Comparison of ENCODE assay signal across 19 mouse cellular contexts in the genomic region with DNA sequence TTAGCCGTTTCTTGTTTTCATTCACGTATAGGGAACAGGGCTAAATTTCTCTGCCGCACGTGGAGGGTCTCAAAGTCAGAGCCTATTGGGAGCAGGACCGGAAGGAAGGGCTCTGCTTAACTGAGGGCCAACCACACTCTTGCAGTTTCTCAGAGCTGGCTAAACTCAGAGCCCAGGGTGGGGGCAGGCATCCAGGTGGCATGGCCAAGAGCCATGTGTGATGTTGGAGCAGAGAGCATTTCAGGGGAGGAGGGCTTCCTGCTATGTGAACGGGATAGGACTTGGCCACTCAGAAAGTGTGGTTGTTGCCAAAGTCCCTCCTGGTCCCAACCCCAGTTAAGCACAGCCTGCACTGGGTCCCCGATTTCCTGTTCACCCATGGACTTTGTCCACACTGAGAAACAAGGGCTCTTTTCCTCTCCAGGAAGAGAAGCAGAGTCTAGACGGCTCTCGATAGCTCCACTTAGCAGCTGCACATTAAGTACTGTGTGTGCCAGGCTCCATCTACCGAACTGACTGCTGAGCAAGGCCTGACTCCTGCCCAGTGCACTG. TPM values are rescaled to one million over a fixed set of nuclear protein-coding genes. Genes with fewer than 3 reads are reported as not detected.
"Had no signal": no experiment of that assay in that cellular context is flagged by ENCODE, and none has a peak within 500 bp of the region (broad histone marks: within the 10 kb centered on the region; RNA-seq: fewer than 3 reads in every experiment).

No protein-coding gene starts in this region.

- H3K4me3 ChIP-seq: hindbrain, embryonic 15.5 days; limb, embryonic 12.5 days; liver, embryonic 15.5 days; midbrain, embryonic 10.5 days; midbrain, embryonic 15.5 days; neural tube, embryonic 13.5 days had no signal

- DNase-seq: kidney, adult 18-20 months; kidney, postnatal 14 days; lung, adult 2 months; lung, postnatal 4 days; right cerebral cortex, postnatal 14 days; thymus, postnatal 14 days had no signal

- ATAC-seq: lung, postnatal 0 days; midbrain, embryonic 15.5 days had no signal

- H3K36me3 ChIP-seq: hindbrain, embryonic 15.5 days; limb, embryonic 12.5 days; liver, embryonic 15.5 days; midbrain, embryonic 10.5 days; midbrain, embryonic 15.5 days; neural tube, embryonic 13.5 days had no signal

- H3K9ac ChIP-seq: hindbrain, embryonic 15.5 days; limb, embryonic 12.5 days; liver, embryonic 15.5 days; midbrain, embryonic 15.5 days; neural tube, embryonic 13.5 days had no signal

- H3K27ac ChIP-seq: hindbrain, embryonic 15.5 days; limb, embryonic 12.5 days; liver, embryonic 15.5 days; midbrain, embryonic 10.5 days; midbrain, embryonic 15.5 days; neural tube, embryonic 13.5 days had no signal

- H3K4me2 ChIP-seq: hindbrain, embryonic 15.5 days; limb, embryonic 12.5 days; liver, embryonic 11.5 days; liver, embryonic 15.5 days; midbrain, embryonic 15.5 days; neural tube, embryonic 13.5 days had no signal

- H3K9me3 ChIP-seq: hindbrain, embryonic 15.5 days; limb, embryonic 12.5 days; liver, embryonic 15.5 days; midbrain, embryonic 10.5 days; midbrain, embryonic 15.5 days; neural tube, embryonic 13.5 days had no signal

RNA-seq across cellular contexts. Expression of gene Tmem54, which starts 2.1 kb away (rescaled TPM):
- total RNA-seq: layer of hippocampus, adult 18-20 months; layer of hippocampus, postnatal 10 days; left cerebral cortex, adult 18-20 months; left cerebral cortex, postnatal 10 days; megakaryocyte, adult 5-6 weeks had no signal
- polyA plus RNA-seq: hindbrain, embryonic 15.5 days; midbrain, embryonic 15.5 days; neural tube, embryonic 13.5 days had no signal

RNA-seq across cellular contexts. Expression of gene Hpca, which starts 14.4 kb away (rescaled TPM):
- total RNA-seq: megakaryocyte, adult 5-6 weeks had no signal
- polyA plus RNA-seq: lung, adult 2 months had no signal
